Mouse (Mus musculus): ENCODE data around the gene Slc5a10.

DNA sequence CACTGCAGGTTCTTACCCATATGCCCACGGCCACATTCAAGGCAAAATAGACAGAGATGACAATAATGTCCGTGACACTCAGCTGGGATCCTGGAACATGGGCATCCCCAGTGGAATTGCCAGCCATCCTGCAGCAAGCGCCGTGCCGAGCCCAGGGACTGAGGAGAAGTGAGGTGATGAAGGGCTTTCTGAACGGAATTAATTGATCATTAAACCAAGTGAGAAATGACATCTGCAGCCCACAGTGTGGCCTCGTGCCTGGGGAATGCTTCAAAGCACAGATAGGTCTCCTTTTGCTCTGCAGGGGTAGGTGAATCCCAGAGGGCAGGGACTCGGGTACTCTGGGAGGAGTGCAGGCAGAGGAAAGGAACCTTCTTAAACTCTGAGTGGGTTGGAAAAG lies 800 bp downstream of the Slc5a10 start:
- TF ChIP-seq CTCF (IDR thresholded peaks at IDR 0.05; ENCODE audit: extremely low read depth, insufficient read length, insufficient replicate concordance, low read depth, low read length) (no peak), POLR2A (IDR thresholded peaks at IDR 0.05; ENCODE audit: low read depth, low read length) (no peak)

All from small intestine, adult 2 months (tissue).